In genomic region chr10:117983271-117983670, GRCm38 (mm10) we compare ENCODE assay signal across 10 mouse cellular contexts.
DNase-seq lines count a peak whose midpoint lies in the region; ATAC-seq and TF ChIP-seq lines count a peak whose summit lies in the region.
"Had no signal": no experiment of that assay in that cellular context is flagged by ENCODE, and none has a peak within 500 bp of the region (broad histone marks: within the 10 kb centered on the region; RNA-seq: fewer than 3 reads in every experiment).

No protein-coding gene starts in this region.

- no peaks in the 10 kb centered on the region for H3K9me3 ChIP-seq in heart, embryonic 10.5 days
- H3K9me3 ChIP-seq: liver, embryonic 13.5 days had no signal

- peak; percentile 93 for DNase-seq in heart, adult 11 months
- DNase-seq in heart, embryonic 10.5 days (ENCODE audit: low spot score): no peak
- peak; percentile 3 for DNase-seq in liver, adult 2 months (ENCODE audit: extremely low read depth, low read depth, low spot score)
- no peak for DNase-seq in liver
- DNase-seq in induced T-regulatory cell, adult 2 months (ENCODE audit: low read depth): peak; percentile 73
- no peak for DNase-seq in cerebellum, postnatal 10 days
- DNase-seq in layer of hippocampus, adult 9-11 months: no peak
- DNase-seq: liver, embryonic 13.5 days; thymus, adult 18-20 months had no signal

- 70% methylated on average over 8 of the region's 8 CpGs for WGBS in heart, embryonic 10.5 days
- WGBS in liver, adult 2 months: 70% methylated on average over 8 of the region's 8 CpGs

- no peaks in the 10 kb centered on the region for H3K36me3 ChIP-seq in heart, embryonic 10.5 days
- no peaks in the 10 kb centered on the region for H3K36me3 ChIP-seq in liver, adult 2 months (ENCODE audit: control insufficient read depth, insufficient read depth, low read length)
- H3K36me3 ChIP-seq: liver, embryonic 13.5 days had no signal

- peak; percentile 37; the same call in 1 of the 2 replicates for ATAC-seq in monocyte, adult 5-6 weeks (replicated peaks; ENCODE audit: insufficient number of reproducible peaks, low FRiP score, low TSS enrichment, poor library complexity, severe bottlenecking)

- no peaks in the 10 kb centered on the region for H3K27me3 ChIP-seq in heart, embryonic 10.5 days (ENCODE audit: insufficient read depth, poor library complexity, severe bottlenecking)
- H3K27me3 ChIP-seq in liver, adult 2 months (ENCODE audit: control insufficient read depth, insufficient read depth, low read length): no peaks in the 10 kb centered on the region
- H3K27me3 ChIP-seq: liver, embryonic 13.5 days had no signal

- TF ChIP-seq CTCF in liver, adult 2 months (IDR thresholded peaks at IDR 0.05; ENCODE audit: low read depth, low read length): no peak

- H3K4me1 ChIP-seq in heart, embryonic 10.5 days: peaks cover 23% of the 10 kb centered on the region
- H3K4me1 ChIP-seq in liver, adult 2 months (ENCODE audit: control insufficient read depth, insufficient read depth, low read length): no peaks in the 10 kb centered on the region; the same call in 1 of the 2 replicates
- H3K4me1 ChIP-seq: liver, embryonic 13.5 days had no signal

- no peaks in the 10 kb centered on the region for H3K79me2 ChIP-seq in liver, adult 2 months (ENCODE audit: control insufficient read depth, insufficient read depth, low read length)

- no peak overlapping the region for H3K9ac ChIP-seq in liver, adult 2 months (ENCODE audit: low read depth, low read length)
- H3K9ac ChIP-seq: liver, embryonic 13.5 days had no signal

- no peak overlapping the region for H3K4me3 ChIP-seq in heart, embryonic 10.5 days
- no peak overlapping the region for H3K4me3 ChIP-seq in liver, adult 2 months (ENCODE audit: insufficient read depth, low read depth, low read length)
- H3K4me3 ChIP-seq: liver, embryonic 13.5 days had no signal

- H3K27ac ChIP-seq in heart, embryonic 10.5 days: no peak overlapping the region
- peak overlapping the region; percentile 81 for H3K27ac ChIP-seq in liver, adult 2 months (replicated peaks; ENCODE audit: insufficient read depth, low read depth, low read length)
- H3K27ac ChIP-seq: liver, embryonic 13.5 days had no signal

- TF ChIP-seq POLR2A in liver, adult 2 months (IDR thresholded peaks at IDR 0.05; ENCODE audit: extremely low read depth, insufficient read depth, low read length): no peak

Comparison
In these comparisons a context has a peak if more than half of its experiments do, and no peak if none do; other contexts are left out.
1. DNase-seq: peak in heart, adult 11 months (single experiment), liver, adult 2 months (single experiment) and induced T-regulatory cell, adult 2 months (single experiment); none in heart, embryonic 10.5 days (single experiment), liver (single experiment), cerebellum, postnatal 10 days (0 of 2) and layer of hippocampus, adult 9-11 months (single experiment).